Mouse (Mus musculus) heart, adult 11 months (tissue): Measurements from ENCODE around the gene Tdrd1.
"Not testable (repeated sequence)": the region's sequence is repeated elsewhere in the genome, so short reads cannot be mapped to it uniquely, and the experiment has no call there.

Source experiments
- DNase-seq: peaks from one replicate; pipeline ENCODE4 v3.0.0; 2022

The Tdrd1 gene

GRCm38 (mm10) chr19:56826047-56826631, at the start of gene Tdrd1:
TSS of gene Tdrd1 (plus strand) at chr19:56826209.
- DNase-seq: peak; percentile 90

- DNase-seq: peak; percentile 92
Measured at GRCm38 (mm10) chr19:56776719-56777382, 49.2 kb upstream of the Tdrd1 start.

- not testable (repeated sequence) for DNase-seq
Measured at GRCm38 (mm10) chr19:56778532-56778931, 47.5 kb upstream of the Tdrd1 start.

- DNase-seq: no peak
Measured at GRCm38 (mm10) chr19:56787911-56788310, 38.1 kb upstream of the Tdrd1 start.

- DNase-seq: no peak
Measured at GRCm38 (mm10) chr19:56788952-56789351, 37.1 kb upstream of the Tdrd1 start.

GRCm38 (mm10) chr19:56797376-56797775, 28.6 kb upstream of the Tdrd1 start:
- no peak for DNase-seq

GRCm38 (mm10) chr19:56800226-56800625, 25.8 kb upstream of the Tdrd1 start:
- DNase-seq: no peak

GRCm38 (mm10) chr19:56800930-56801655, 24.9 kb upstream of the Tdrd1 start:
- no peak for DNase-seq

- DNase-seq: no peak
Measured at GRCm38 (mm10) chr19:56801656-56802351, 24.2 kb upstream of the Tdrd1 start.

GRCm38 (mm10) chr19:56802352-56802746, 23.7 kb upstream of the Tdrd1 start:
- DNase-seq: no peak

- no peak for DNase-seq
Measured at GRCm38 (mm10) chr19:56805366-56805765, 20.6 kb upstream of the Tdrd1 start.

GRCm38 (mm10) chr19:56807122-56807521, 18.9 kb upstream of the Tdrd1 start:
- DNase-seq: no peak

GRCm38 (mm10) chr19:56808771-56809170, 17.2 kb upstream of the Tdrd1 start:
- no peak for DNase-seq

- DNase-seq: no peak
Measured at GRCm38 (mm10) chr19:56810641-56811146, 15.3 kb upstream of the Tdrd1 start.

- peak; percentile 95 for DNase-seq
Measured at GRCm38 (mm10) chr19:56811590-56811989, 14.4 kb upstream of the Tdrd1 start.

GRCm38 (mm10) chr19:56813360-56813759, 12.6 kb upstream of the Tdrd1 start:
- no peak for DNase-seq

GRCm38 (mm10) chr19:56817851-56818526, 8.0 kb upstream of the Tdrd1 start:
- peak; percentile 96 for DNase-seq

- DNase-seq: no peak
Measured at GRCm38 (mm10) chr19:56821040-56821797, 4.8 kb upstream of the Tdrd1 start.

- DNase-seq: peak; percentile 100
Measured at GRCm38 (mm10) chr19:56821798-56822447, 4.1 kb upstream of the Tdrd1 start, which contains the start of gene Ccdc186. TSS of gene Ccdc186 (minus strand) at chr19:56822190.

GRCm38 (mm10) chr19:56822448-56822836, 3.6 kb upstream of the Tdrd1 start:
- no peak for DNase-seq

GRCm38 (mm10) chr19:56828305-56828704, 2.3 kb downstream of the Tdrd1 start:
- DNase-seq: peak; percentile 61
